Mouse (Mus musculus) heart, postnatal 36 days (tissue): ENCODE measurements around the gene Senp2. TPM values are rescaled to one million over a fixed set of nuclear protein-coding genes. Genes with fewer than 3 reads are reported as not detected.

Experiments
- DNase-seq, 2 experiments: peaks; one replicate each; pipeline ENCODE4 v3.0.0; 2021 to 2022
- intact Hi-C: fragments of 180-260 bp; cut with DNase I; formaldehyde crosslinking; loops from one replicate; pipeline ENCODE4 v1.15.1; 2025
- total RNA-seq, 2 experiments: library from RNA; stranded (reverse); gene quantifications; 2 replicates each; pipeline ENCODE4 v1.2.3; 2021

Gene Senp2
- total RNA-seq, 2 experiments from 2014 or later: 19.8 to 19.9 TPM

GRCm38 (mm10) chr16:22015569-22015968 is 6.3 kb downstream of the Senp2 start:
- DNase-seq: no peak
- intact Hi-C loops: loop anchor here (10.0 kb wide), 1 partner anchor 829 kb away; no protein-coding TSS in a partner anchor

GRCm38 (mm10) chr16:22022122-22022521 is 12.8 kb downstream of the Senp2 start:
- peak in 1 of 2 experiments; percentile 13 for DNase-seq
- intact Hi-C loops: no loop called here

GRCm38 (mm10) chr16:22027474-22027873 is 18.2 kb downstream of the Senp2 start:
- no peak for DNase-seq
- intact Hi-C loops: no loop called here

GRCm38 (mm10) chr16:22038554-22038953 is 29.3 kb downstream of the Senp2 start:
- no peak for DNase-seq
- intact Hi-C loops: no loop called here

GRCm38 (mm10) chr16:22039978-22040377 is 30.7 kb downstream of the Senp2 start:
- intact Hi-C loops: no loop called here
- no peak for DNase-seq

- DNase-seq: no peak
- intact Hi-C loops: no loop called here
Measured at GRCm38 (mm10) chr16:22043830-22044229, 34.5 kb downstream of the Senp2 start.

- no peak for DNase-seq
- intact Hi-C loops: no loop called here
Measured at GRCm38 (mm10) chr16:22045930-22046329, 36.6 kb downstream of the Senp2 start.

- no peak for DNase-seq
- intact Hi-C loops: no loop called here
Measured at GRCm38 (mm10) chr16:22046739-22047366, 37.6 kb downstream of the Senp2 start.

GRCm38 (mm10) chr16:22053411-22053810 is 44.1 kb downstream of the Senp2 start:
- DNase-seq: no peak
- intact Hi-C loops: no loop called here

GRCm38 (mm10) chr16:22057498-22057897 is 48.2 kb downstream of the Senp2 start:
- DNase-seq: no peak
- intact Hi-C loops: no loop called here

GRCm38 (mm10) chr16:22058871-22059270 is 49.6 kb downstream of the Senp2 start:
- intact Hi-C loops: no loop called here
- no peak for DNase-seq

- no peak for DNase-seq
- intact Hi-C loops: no loop called here
Measured at GRCm38 (mm10) chr16:22060416-22060815, 51.1 kb downstream of the Senp2 start.

GRCm38 (mm10) chr16:22061555-22062160 is 52.4 kb downstream of the Senp2 start:
- intact Hi-C loops: no loop called here
- no peak for DNase-seq

GRCm38 (mm10) chr16:22062284-22062683 is 53.0 kb downstream of the Senp2 start:
- DNase-seq: no peak
- intact Hi-C loops: no loop called here

GRCm38 (mm10) chr16:22065536-22065935 is 56.3 kb downstream of the Senp2 start:
- no peak for DNase-seq

GRCm38 (mm10) chr16:22067406-22067805 is 58.1 kb downstream of the Senp2 start:
- intact Hi-C loops: no loop called here

More at GRCm38 (mm10) chr16:22065536-22065935, 56.3 kb downstream of the Senp2 start:
- intact Hi-C loops: no loop called here

GRCm38 (mm10) chr16:22071361-22071760 is 62.1 kb downstream of the Senp2 start:
- no peak for DNase-seq
- intact Hi-C loops: no loop called here

More at GRCm38 (mm10) chr16:22067406-22067805, 58.1 kb downstream of the Senp2 start:
- peak; percentile 31 to 32 for DNase-seq

- intact Hi-C loops: no loop called here
- no peak for DNase-seq
Measured at GRCm38 (mm10) chr16:22075067-22075466, 65.8 kb downstream of the Senp2 start.

- no peak for DNase-seq
- intact Hi-C loops: no loop called here
Measured at GRCm38 (mm10) chr16:22075829-22076619, 66.7 kb downstream of the Senp2 start.

- no peak for DNase-seq
- intact Hi-C loops: no loop called here
Measured at GRCm38 (mm10) chr16:22076620-22076941, 67.3 kb downstream of the Senp2 start.

- DNase-seq: no peak
- intact Hi-C loops: no loop called here
Measured at GRCm38 (mm10) chr16:22080125-22080710, 70.9 kb downstream of the Senp2 start.
